Mouse (Mus musculus): ENCODE measurements at regions not wholly inside any gene's neighbourhood (a gene's known extent, or its start where the extent isn't known, plus 50 kb on each side); places are given as distances from the start of the nearest gene placed in this dataset.

- WGBS, result 70% methylated on average over 6 of the region's 6 CpGs
- Histone ChIP-seq H3K27ac (ENCODE audit: control insufficient read depth, insufficient read depth, low read depth, low read length, poor library complexity) (no peak overlapping the region), H3K4me3 (replicated peaks; ENCODE audit: control insufficient read depth, low read depth, low read length) (no peak overlapping the region), H3K4me1 (ENCODE audit: control insufficient read depth, insufficient read depth, low read length) (no peaks in the 10 kb centered on the region)
- no peak for TF ChIP-seq POLR2A (IDR thresholded peaks at IDR 0.05; ENCODE audit: borderline replicate concordance, control insufficient read depth, low read depth, low read length)
Measured at GRCm38 (mm10) chr6:101603083-101603482, 225.4 kb upstream of the Pdzrn3 start.

DNA sequence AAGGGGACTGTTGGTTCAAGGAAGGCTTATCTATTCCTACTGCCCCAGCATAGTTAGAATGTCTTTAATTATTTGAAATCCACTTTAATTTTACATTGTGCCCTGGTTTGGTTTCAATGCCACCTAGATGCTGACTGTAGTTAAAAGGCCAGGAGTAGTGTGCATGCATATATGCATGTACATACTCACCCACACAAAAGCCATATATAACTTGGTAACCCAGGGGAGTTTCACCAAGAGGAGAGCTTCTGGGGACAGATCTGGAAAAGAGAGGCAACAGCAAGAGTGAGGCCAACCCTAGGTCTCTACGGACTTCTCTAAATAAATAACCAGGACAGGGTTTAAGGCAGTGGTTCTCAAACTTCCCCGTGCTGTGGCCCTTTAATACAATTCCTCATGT is 219.3 kb upstream of the Pdzrn3 start:
- no peak overlapping the region for H3K4me3 ChIP-seq (replicated peaks; ENCODE audit: control insufficient read depth, low read depth, low read length)
- no peak for TF ChIP-seq CTCF (IDR thresholded peaks at IDR 0.05; ENCODE audit: control insufficient read depth, insufficient read depth, low read length)
- TF ChIP-seq POLR2A (IDR thresholded peaks at IDR 0.05; ENCODE audit: borderline replicate concordance, control insufficient read depth, low read depth, low read length), result no peak
- H3K27ac ChIP-seq (ENCODE audit: control insufficient read depth, insufficient read depth, low read depth, low read length, poor library complexity), result no peak overlapping the region
- no peaks in the 10 kb centered on the region for H3K4me1 ChIP-seq (ENCODE audit: control insufficient read depth, insufficient read depth, low read length)
- WGBS, result 75% methylated on average over 2 of the region's 2 CpGs

DNA sequence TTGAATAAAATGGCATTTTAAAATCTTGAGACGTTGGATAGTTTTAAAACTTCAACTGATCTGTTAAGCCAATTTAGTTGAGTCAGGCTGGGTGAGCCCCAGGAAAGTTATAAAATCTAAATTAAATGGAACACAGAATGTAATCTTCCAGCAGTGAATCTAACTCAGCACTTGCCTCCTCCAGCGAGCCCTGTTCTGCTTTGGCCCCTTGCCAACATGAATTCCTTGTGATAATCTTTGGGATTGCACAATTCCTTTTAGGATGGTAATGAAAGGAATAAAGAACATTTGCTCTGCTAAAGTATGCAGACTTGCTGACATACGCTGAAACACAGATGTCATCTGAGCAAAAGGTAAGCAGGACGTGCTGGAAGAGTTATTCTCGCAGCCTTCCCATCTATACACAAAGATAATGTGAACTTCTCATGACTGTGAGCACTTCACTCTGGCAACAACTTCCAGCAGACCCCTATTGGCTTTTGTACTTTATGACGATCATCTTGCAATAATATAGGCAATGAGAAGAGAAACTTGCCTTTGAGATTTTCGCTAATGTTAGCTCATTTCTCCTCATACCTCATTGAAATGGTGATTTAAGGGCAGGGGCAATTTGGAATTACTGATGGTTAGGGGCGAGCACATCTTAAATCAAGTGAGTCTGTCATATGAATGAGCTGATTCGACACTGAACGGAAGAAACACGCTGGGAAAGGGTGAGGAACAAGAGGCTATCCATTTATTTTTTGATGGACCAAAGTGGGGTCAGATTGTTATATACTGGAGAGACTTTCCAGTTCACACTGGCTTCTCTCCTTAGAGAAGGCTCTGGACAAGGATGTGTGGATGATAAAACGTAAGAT is 216.3 kb upstream of the Pdzrn3 start:
- H3K4me1 ChIP-seq (ENCODE audit: control insufficient read depth, insufficient read depth, low read length), result no peaks in the 10 kb centered on the region
- TF ChIP-seq POLR2A (IDR thresholded peaks at IDR 0.05; ENCODE audit: borderline replicate concordance, control insufficient read depth, low read depth, low read length), result no peak
- TF ChIP-seq CTCF (IDR thresholded peaks at IDR 0.05; ENCODE audit: control insufficient read depth, insufficient read depth, low read length), result no peak
- 73% methylated on average over 12 of the region's 12 CpGs for WGBS
- no peak overlapping the region for H3K4me3 ChIP-seq (replicated peaks; ENCODE audit: control insufficient read depth, low read depth, low read length)
- no peak overlapping the region for H3K27ac ChIP-seq (ENCODE audit: control insufficient read depth, insufficient read depth, low read depth, low read length, poor library complexity)

DNA sequence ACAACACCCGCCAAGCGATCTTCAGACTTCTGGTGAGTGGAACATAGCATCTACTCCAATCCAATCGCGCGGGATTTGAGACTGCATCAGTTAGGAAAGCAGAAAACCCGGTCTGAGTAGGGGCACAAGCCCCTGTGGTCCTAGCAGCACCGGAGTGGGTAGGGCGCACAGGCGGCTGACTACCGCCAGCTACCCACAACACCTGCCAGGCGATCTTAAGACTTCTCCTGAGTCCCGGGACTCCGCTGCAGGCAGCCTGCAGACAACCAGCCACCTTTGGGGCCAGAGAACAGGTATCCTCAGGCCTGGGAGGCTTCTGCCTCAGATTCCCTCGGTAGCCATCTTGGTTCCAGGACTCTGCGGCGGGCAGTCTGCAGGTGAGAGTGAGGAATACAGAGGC is 208.2 kb upstream of the Pdzrn3 start:
- H3K4me3 ChIP-seq (replicated peaks; ENCODE audit: control insufficient read depth, low read depth, low read length), result no peak overlapping the region
- WGBS, result 71% methylated on average over 16 of the region's 16 CpGs
- no peaks in the 10 kb centered on the region for H3K4me1 ChIP-seq (ENCODE audit: control insufficient read depth, insufficient read depth, low read length)
- no peak for TF ChIP-seq POLR2A (IDR thresholded peaks at IDR 0.05; ENCODE audit: borderline replicate concordance, control insufficient read depth, low read depth, low read length)
- no peak for TF ChIP-seq CTCF (IDR thresholded peaks at IDR 0.05; ENCODE audit: control insufficient read depth, insufficient read depth, low read length)
- H3K27ac ChIP-seq (ENCODE audit: control insufficient read depth, insufficient read depth, low read depth, low read length, poor library complexity), result no peak overlapping the region

DNA sequence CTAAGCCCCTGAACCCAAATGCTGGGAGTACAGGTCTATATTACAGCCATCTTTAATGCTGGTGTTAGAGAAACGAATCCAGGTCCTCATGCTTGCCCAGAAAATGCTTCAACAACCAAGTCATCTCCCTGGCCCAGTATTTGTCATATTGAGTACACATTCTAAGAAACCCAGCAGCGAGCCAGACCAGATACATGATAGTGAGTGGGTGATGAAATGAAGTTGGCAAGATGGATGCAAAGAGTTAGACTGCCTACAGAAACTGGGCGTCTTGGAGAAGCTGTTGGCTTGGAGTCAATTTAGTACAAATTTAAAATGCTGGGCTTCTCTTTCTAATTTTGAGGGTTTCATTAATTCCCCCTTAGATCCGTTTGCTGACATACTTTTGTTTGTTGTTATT is 203.1 kb upstream of the Pdzrn3 start:
- WGBS, result 65% methylated on average over 4 of the region's 4 CpGs
- TF ChIP-seq CTCF (IDR thresholded peaks at IDR 0.05; ENCODE audit: control insufficient read depth, insufficient read depth, low read length), result no peak
- no peak for TF ChIP-seq POLR2A (IDR thresholded peaks at IDR 0.05; ENCODE audit: borderline replicate concordance, control insufficient read depth, low read depth, low read length)
- Histone ChIP-seq H3K4me3 (replicated peaks; ENCODE audit: control insufficient read depth, low read depth, low read length) (no peak overlapping the region), H3K4me1 (ENCODE audit: control insufficient read depth, insufficient read depth, low read length) (no peaks in the 10 kb centered on the region), H3K27ac (ENCODE audit: control insufficient read depth, insufficient read depth, low read depth, low read length, poor library complexity) (no peak overlapping the region)

GRCm38 (mm10) chr6:101556096-101556495 is 178.4 kb upstream of the Pdzrn3 start:
- Histone ChIP-seq H3K4me3 (replicated peaks; ENCODE audit: control insufficient read depth, low read depth, low read length) (no peak overlapping the region), H3K27ac (ENCODE audit: control insufficient read depth, insufficient read depth, low read depth, low read length, poor library complexity) (no peak overlapping the region), H3K4me1 (ENCODE audit: control insufficient read depth, insufficient read depth, low read length) (no peaks in the 10 kb centered on the region)
- WGBS, result 89% methylated on average over 1 of the region's 1 CpGs
- no peak for TF ChIP-seq CTCF (IDR thresholded peaks at IDR 0.05; ENCODE audit: control insufficient read depth, insufficient read depth, low read length)
- TF ChIP-seq POLR2A (IDR thresholded peaks at IDR 0.05; ENCODE audit: borderline replicate concordance, control insufficient read depth, low read depth, low read length), result no peak

DNA sequence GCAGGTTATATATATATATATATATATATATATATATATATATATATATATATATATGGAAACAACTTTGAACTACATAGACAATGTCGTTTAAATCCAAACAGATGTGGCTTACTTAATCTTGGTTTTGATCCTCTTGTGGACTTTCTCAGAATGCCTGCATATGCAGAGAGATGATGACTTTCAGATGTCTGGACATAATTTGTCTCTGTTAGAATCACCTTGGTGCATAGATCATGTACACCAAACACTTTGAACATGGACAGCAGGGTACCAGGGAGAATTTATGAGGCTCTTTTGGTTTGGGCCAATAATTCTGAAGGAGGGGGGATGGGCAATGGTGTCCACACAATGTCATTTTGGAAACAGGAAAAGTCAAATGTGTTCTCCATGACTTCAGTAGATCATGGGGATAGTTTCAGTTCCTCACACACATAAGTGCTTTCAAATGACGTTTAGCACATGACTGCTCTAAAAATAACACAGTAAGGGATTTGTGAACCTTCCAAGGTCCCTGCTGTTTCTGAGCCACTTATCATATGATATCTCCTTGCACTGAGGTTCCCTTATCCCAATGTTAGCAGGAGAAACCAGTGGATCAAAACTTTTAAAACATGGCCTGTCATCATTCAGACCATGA is 177.4 kb upstream of the Pdzrn3 start:
- Histone ChIP-seq H3K4me3 (replicated peaks; ENCODE audit: control insufficient read depth, low read depth, low read length) (no peak overlapping the region), H3K27ac (ENCODE audit: control insufficient read depth, insufficient read depth, low read depth, low read length, poor library complexity) (no peak overlapping the region), H3K4me1 (ENCODE audit: control insufficient read depth, insufficient read depth, low read length) (no peaks in the 10 kb centered on the region)
- WGBS, result 35% methylated on average over 2 of the region's 2 CpGs
- TF ChIP-seq CTCF (IDR thresholded peaks at IDR 0.05; ENCODE audit: control insufficient read depth, insufficient read depth, low read length), result no peak
- TF ChIP-seq POLR2A (IDR thresholded peaks at IDR 0.05; ENCODE audit: borderline replicate concordance, control insufficient read depth, low read depth, low read length), result no peak

DNA sequence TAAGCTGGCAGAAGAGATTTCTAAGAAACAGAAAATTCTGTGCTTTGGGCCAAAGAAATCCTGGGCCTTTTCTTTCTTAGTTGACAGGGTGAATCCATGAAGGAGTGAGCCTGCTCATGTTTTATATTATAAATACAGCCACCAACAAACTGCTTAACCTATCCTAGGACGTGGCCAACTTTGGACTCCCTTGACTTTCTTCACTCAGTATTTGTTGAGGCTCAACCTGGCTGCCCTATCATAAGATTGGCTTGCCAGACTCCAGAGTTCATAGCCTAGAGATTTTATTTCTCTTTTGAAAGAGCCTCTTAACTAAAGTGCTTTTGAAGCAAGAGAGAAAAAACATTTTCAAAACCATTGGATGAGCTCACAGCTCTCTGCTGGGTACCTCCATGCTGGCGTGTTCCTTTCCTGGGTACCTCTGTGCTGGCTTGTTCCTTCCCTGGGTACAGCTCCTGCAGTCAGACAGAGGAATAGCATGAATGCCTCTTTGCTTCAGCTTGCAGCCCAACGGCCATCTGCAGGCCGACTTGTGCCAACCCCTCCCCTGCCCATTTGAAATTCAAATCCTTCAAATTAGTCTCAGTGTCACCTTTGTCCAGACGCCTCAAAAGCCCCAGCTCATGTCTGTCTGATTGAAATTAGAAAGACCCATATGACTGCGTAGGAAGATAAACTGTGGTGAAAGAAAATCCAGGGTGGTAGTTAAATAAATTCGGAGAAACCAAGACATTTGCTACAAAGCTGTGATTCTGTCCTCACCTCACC is 173.0 kb upstream of the Pdzrn3 start:
- H3K27ac ChIP-seq (ENCODE audit: control insufficient read depth, insufficient read depth, low read depth, low read length, poor library complexity), result no peak overlapping the region
- H3K4me1 ChIP-seq (ENCODE audit: control insufficient read depth, insufficient read depth, low read length), result no peaks in the 10 kb centered on the region
- TF ChIP-seq CTCF (IDR thresholded peaks at IDR 0.05; ENCODE audit: control insufficient read depth, insufficient read depth, low read length) (no peak), POLR2A (IDR thresholded peaks at IDR 0.05; ENCODE audit: borderline replicate concordance, control insufficient read depth, low read depth, low read length) (no peak)
- WGBS, result 59% methylated on average over 7 of the region's 7 CpGs
- no peak overlapping the region for H3K4me3 ChIP-seq (replicated peaks; ENCODE audit: control insufficient read depth, low read depth, low read length)
